ENCODE assay signal across 13 mouse cellular contexts in the genomic region with DNA sequence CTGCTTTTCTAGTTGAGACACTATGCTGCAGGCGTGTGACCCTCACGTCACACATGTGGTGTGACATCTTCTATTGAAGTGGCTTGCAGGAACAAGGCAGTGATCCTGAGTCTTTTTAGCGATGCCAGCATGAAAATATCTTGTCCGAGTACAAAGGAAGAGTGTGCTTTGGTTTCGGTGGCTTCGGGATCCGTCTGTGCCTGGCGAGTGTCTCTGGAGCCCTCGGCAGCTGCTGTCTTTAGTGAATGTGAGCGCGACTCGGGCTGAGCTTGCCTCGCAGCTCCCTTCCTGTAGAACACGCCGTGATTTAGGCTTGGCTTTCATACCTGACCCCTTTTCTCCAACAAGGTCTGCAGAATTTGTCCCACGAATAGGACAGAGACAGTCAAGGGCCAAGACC.
"Had no signal": no experiment of that assay in that cellular context is flagged by ENCODE, and none has a peak within 500 bp of the region (broad histone marks: within the 10 kb centered on the region; RNA-seq: fewer than 3 reads in every experiment).

No protein-coding gene starts in this region.

- H3K27ac ChIP-seq: kidney, postnatal 0 days; liver, embryonic 15.5 days; stomach, embryonic 15.5 days had no signal

- DNase-seq: kidney, adult 8-10 months; kidney, postnatal 36 days; left cerebral cortex, postnatal 4 days; lung, adult 2 months; lung, postnatal 36 days; right cerebral cortex, postnatal 4 days; thymus, postnatal 36 days had no signal

- H3K4me2 ChIP-seq: liver, embryonic 11.5 days; liver, embryonic 15.5 days; midbrain, embryonic 13.5 days; stomach, embryonic 15.5 days had no signal

- H3K4me3 ChIP-seq: liver, embryonic 15.5 days; midbrain, embryonic 13.5 days; stomach, embryonic 15.5 days had no signal

- H3K4me1 ChIP-seq: liver, embryonic 15.5 days; stomach, embryonic 15.5 days had no signal

- ATAC-seq: lung, postnatal 0 days; midbrain, embryonic 13.5 days had no signal

- H3K9ac ChIP-seq: liver, embryonic 15.5 days; midbrain, embryonic 13.5 days; stomach, embryonic 15.5 days had no signal

- H3K27me3 ChIP-seq: liver, embryonic 15.5 days; midbrain, embryonic 13.5 days; stomach, embryonic 15.5 days had no signal

- H3K9me3 ChIP-seq: liver, embryonic 15.5 days; midbrain, embryonic 13.5 days; stomach, embryonic 15.5 days had no signal

- H3K36me3 ChIP-seq: liver, embryonic 15.5 days; stomach, embryonic 15.5 days had no signal
